Mouse (Mus musculus) MEL (cell line): ENCODE results near the gene Gm6592. TPM values are rescaled to one million over a fixed set of nuclear protein-coding genes. Genes with fewer than 3 reads are reported as not detected.

ENCODE experiments used
- DNase-seq: peaks from one replicate; pipeline ENCODE4 v3.0.0; 2011; ENCODE audit warnings: low read depth, low spot score
- H3K27ac ChIP-seq: 2 replicates; pipeline ENCODE4 v1.5.1; 2012; ENCODE audit warnings: low read depth, mild to moderate bottlenecking, control low read depth, low read length, moderate library complexity; ENCODE audit not compliant: control insufficient read depth
- H3K27me3 ChIP-seq, 2 experiments: fragments of 150-350 bp in 1 of 2; sonication (generic) in 1 of 2; 2 replicates each; pipeline ENCODE4 v1.6.1; 2012; ENCODE audit warnings: low read length in 2 of 2, mild to moderate bottlenecking in 2 of 2, improper control_type of control experiment in 1 of 2, moderate library complexity in 1 of 2; ENCODE audit not compliant: insufficient read depth in 2 of 2, control insufficient read depth in 1 of 2
- H3K36me3 ChIP-seq, 2 experiments: 2 replicates each; pipeline ENCODE4 v1.6.1; 2012 to 2014; ENCODE audit warnings: low read length in 2 of 2, improper control_type of control experiment in 1 of 2, inconsistent platforms in 1 of 2, mild to moderate bottlenecking in 1 of 2; ENCODE audit not compliant: insufficient read depth in 2 of 2, control insufficient read depth in 1 of 2
- H3K4me1 ChIP-seq, 2 experiments: fragments of 150-350 bp in 1 of 2; sonication (generic) in 1 of 2; 2 replicates each; pipeline ENCODE4 v1.6.1; 2012; ENCODE audit warnings: low read length in 2 of 2, improper control_type of control experiment in 1 of 2, mild to moderate bottlenecking in 1 of 2; ENCODE audit not compliant: insufficient read depth in 2 of 2, control insufficient read depth in 1 of 2
- H3K4me3 ChIP-seq, 2 experiments: fragments of 150-350 bp in 1 of 2; sonication (generic) in 1 of 2; 2 replicates each; pipeline ENCODE4 v1.5.1; 2012; ENCODE audit warnings: low read depth in 2 of 2, low read length in 2 of 2, mild to moderate bottlenecking in 2 of 2, moderate library complexity in 2 of 2, control low read depth in 1 of 2, improper control_type of control experiment in 1 of 2; ENCODE audit not compliant: control insufficient read depth in 1 of 2, insufficient read depth in 1 of 2
- H3K79me2 ChIP-seq: 2 replicates; pipeline ENCODE4 v1.6.1; 2012; ENCODE audit warnings: mild to moderate bottlenecking, low read length, moderate library complexity; ENCODE audit not compliant: control insufficient read depth, poor library complexity, insufficient read depth
- H3K9ac ChIP-seq: 2 replicates; pipeline ENCODE4 v1.6.1; 2012; ENCODE audit warnings: low read depth, mild to moderate bottlenecking, control low read depth, low read length, moderate library complexity; ENCODE audit not compliant: control insufficient read depth, poor library complexity, severe bottlenecking
- H3K9me3 ChIP-seq: fragments of 150-350 bp; sonication (generic); replicated peaks from 2 replicates; pipeline ENCODE4 v1.6.1; 2012; ENCODE audit warnings: mild to moderate bottlenecking, low read length, improper control_type of control experiment, moderate library complexity; ENCODE audit not compliant: insufficient read depth
- EP300 ChIP-seq, 2 experiments: IDR thresholded peaks; 2 replicates each; pipeline ENCODE4 v1.6.1; 2011; ENCODE audit warnings: improper control_type of control experiment in 2 of 2, low read length in 2 of 2, low read depth in 1 of 2, mild to moderate bottlenecking in 1 of 2
- ETS1 ChIP-seq: IDR thresholded peaks from 2 replicates; pipeline ENCODE4 v1.6.1; 2012; ENCODE audit warnings: low read depth, mild to moderate bottlenecking, inconsistent platforms, low read length, improper control_type of control experiment, moderate library complexity
- GABPA ChIP-seq: IDR thresholded peaks from 2 replicates; pipeline ENCODE4 v1.6.1; 2012; ENCODE audit warnings: low read depth, mild to moderate bottlenecking, inconsistent platforms, low read length, improper control_type of control experiment, moderate library complexity
- GATA1 ChIP-seq: IDR thresholded peaks from 2 replicates; pipeline ENCODE4 v1.6.1; 2011; ENCODE audit warnings: low read depth, low read length, improper control_type of control experiment
- JUND ChIP-seq: IDR thresholded peaks from 2 replicates; pipeline ENCODE4 v1.6.1; 2011; ENCODE audit warnings: low read depth, mild to moderate bottlenecking, improper control_type of control experiment, low read length
- KAT2A ChIP-seq: conservative IDR thresholded peaks from 2 replicates; pipeline ENCODE4 v1.6.1; 2012; ENCODE audit warnings: low read depth, low read length, improper control_type of control experiment, inconsistent platforms
- MAX ChIP-seq: IDR thresholded peaks from 2 replicates; pipeline ENCODE4 v1.6.1; 2011; ENCODE audit warnings: low read length, improper control_type of control experiment
- MAZ ChIP-seq: IDR thresholded peaks from 2 replicates; pipeline ENCODE4 v1.6.1; 2012; ENCODE audit warnings: low read depth, mild to moderate bottlenecking, inconsistent platforms, low read length, improper control_type of control experiment
- MEF2A ChIP-seq: IDR thresholded peaks from 2 replicates; pipeline ENCODE4 v1.6.1; 2014; ENCODE audit warnings: low read depth, mild to moderate bottlenecking, inconsistent platforms, low read length, improper control_type of control experiment; ENCODE audit not compliant: poor library complexity, insufficient replicate concordance, severe bottlenecking; ENCODE audit errors: extremely low read depth
- MYB ChIP-seq: IDR thresholded peaks from 2 replicates; pipeline ENCODE4 v1.6.1; 2011; ENCODE audit warnings: mild to moderate bottlenecking, low read depth, low read length, improper control_type of control experiment
- POLR2A ChIP-seq, 2 experiments: IDR thresholded peaks; 2 replicates each; pipeline ENCODE4 v1.6.1; 2011 to 2012; ENCODE audit warnings: low read length in 2 of 2, mild to moderate bottlenecking in 2 of 2, control low read depth in 1 of 2, improper control_type of control experiment in 1 of 2, low read depth in 1 of 2, moderate library complexity in 1 of 2; ENCODE audit not compliant: control insufficient read depth in 1 of 2, insufficient read depth in 1 of 2, poor library complexity in 1 of 2
- RCOR1 ChIP-seq: IDR thresholded peaks from 2 replicates; pipeline ENCODE4 v1.6.1; 2012; ENCODE audit warnings: low read depth, mild to moderate bottlenecking, inconsistent platforms, low read length, improper control_type of control experiment
- TBP ChIP-seq: IDR thresholded peaks from 2 replicates; pipeline ENCODE4 v1.8.0; 2011; ENCODE audit warnings: low read depth, low read length, improper control_type of control experiment
- TCF12 ChIP-seq: IDR thresholded peaks from 2 replicates; pipeline ENCODE4 v1.6.1; 2014; ENCODE audit warnings: low read depth, mild to moderate bottlenecking, inconsistent platforms, low read length, improper control_type of control experiment, moderate library complexity
- UBTF ChIP-seq: IDR thresholded peaks from 2 replicates; pipeline ENCODE4 v1.6.1; 2012; ENCODE audit warnings: low read depth, mild to moderate bottlenecking, inconsistent platforms, low read length, improper control_type of control experiment, moderate library complexity, borderline replicate concordance; ENCODE audit not compliant: insufficient read depth
- USF2 ChIP-seq, 2 experiments: IDR thresholded peaks; 2 replicates each; pipeline ENCODE4 v1.6.1; 2011 to 2012; ENCODE audit warnings: improper control_type of control experiment in 2 of 2, low read length in 2 of 2, borderline replicate concordance in 1 of 2, inconsistent platforms in 1 of 2, low read depth in 1 of 2, mild to moderate bottlenecking in 1 of 2; ENCODE audit not compliant: insufficient read depth in 1 of 2
- ZC3H11A ChIP-seq: IDR thresholded peaks from 2 replicates; pipeline ENCODE4 v1.6.1; 2012; ENCODE audit warnings: low read depth, mild to moderate bottlenecking, inconsistent platforms, low read length, improper control_type of control experiment
- polyA plus RNA-seq, 2 experiments: library from polyadenylated mRNA; stranded (reverse) in 1 of 2; unstranded in 1 of 2; fragments of >175 nt in 1 of 2; fragments of >200 nt in 1 of 2; gene quantifications; 2 replicates each; pipeline versions ENCODE4 v1.2.1 to v1.2.4; 2012; ENCODE audit warnings: low replicate concordance in 2 of 2, low read depth in 1 of 2; ENCODE audit not compliant: insufficient read length in 2 of 2, insufficient read depth in 1 of 2, missing spikeins in 1 of 2
- total RNA-seq: library from RNA; depleted of rRNA; stranded (reverse); fragments of 300-350 nt; gene quantifications from 2 replicates; pipeline ENCODE4 v1.2.3, GENCODE M21; 2012

Gm6592 gene
- total and polyA plus RNA-seq, 3 experiments = not detected

DNA sequence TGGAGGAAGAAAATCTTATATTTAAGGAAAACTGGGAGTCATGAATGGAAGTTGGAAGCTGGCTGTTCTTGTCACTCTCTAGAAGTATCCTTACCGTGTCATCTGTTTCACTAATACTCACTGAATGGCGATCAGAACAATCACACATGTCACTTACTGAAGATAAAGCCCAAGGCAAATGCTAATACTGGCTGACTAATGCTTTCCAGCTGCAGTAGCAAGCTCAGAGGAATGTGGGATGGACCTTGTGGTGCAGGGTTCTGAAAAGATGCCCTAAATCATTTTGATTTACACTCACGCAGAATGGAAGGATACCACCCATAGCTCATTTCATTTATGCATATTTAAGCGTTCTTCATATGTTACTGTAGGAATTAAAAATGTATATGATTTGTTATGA lies 40.5 kb downstream of the Gm6592 start:
- no peak for DNase-seq
- H3K9me3 ChIP-seq = no peaks in the 10 kb centered on the region
- H3K9ac ChIP-seq = no peak overlapping the region
- no peaks in the 10 kb centered on the region for H3K79me2 ChIP-seq
- H3K27me3 ChIP-seq = no peaks in the 10 kb centered on the region
- no peaks in the 10 kb centered on the region for H3K36me3 ChIP-seq
- no peaks in the 10 kb centered on the region for H3K4me1 ChIP-seq
- no peak for TF ChIP-seq TCF12
- no peak for TF ChIP-seq JUND
- TF ChIP-seq MYB = no peak
- H3K4me3 ChIP-seq = no peak overlapping the region
- H3K27ac ChIP-seq = no peak overlapping the region

GRCm38 (mm10) chrX:8891975-8892342 lies 48.2 kb downstream of the Gm6592 start:
- no peak for DNase-seq
- TF ChIP-seq USF2 (IDR thresholded peaks at IDR 0.05; ENCODE audit: borderline replicate concordance in 1 of 2, insufficient read depth in 1 of 2, low read depth in 1 of 2, low read length in 2 of 2) (no peak), MEF2A (no peak), GATA1 (no peak), TBP (no peak), JUND (no peak), MAZ (no peak), ZC3H11A (no peak), MAX (no peak), EP300 (IDR thresholded peaks at IDR 0.05; ENCODE audit: low read depth in 1 of 2, low read length in 2 of 2) (no peak), GABPA (no peak), TCF12 (no peak)
- Histone ChIP-seq H3K79me2 (no peaks in the 10 kb centered on the region), H3K9ac (no peak overlapping the region), H3K36me3 (no peaks in the 10 kb centered on the region), H3K27ac (no peak overlapping the region), H3K4me3 (no peak overlapping the region), H3K9me3 (no peaks in the 10 kb centered on the region), H3K27me3 (no peaks in the 10 kb centered on the region), H3K4me1 (no peaks in the 10 kb centered on the region)

DNA sequence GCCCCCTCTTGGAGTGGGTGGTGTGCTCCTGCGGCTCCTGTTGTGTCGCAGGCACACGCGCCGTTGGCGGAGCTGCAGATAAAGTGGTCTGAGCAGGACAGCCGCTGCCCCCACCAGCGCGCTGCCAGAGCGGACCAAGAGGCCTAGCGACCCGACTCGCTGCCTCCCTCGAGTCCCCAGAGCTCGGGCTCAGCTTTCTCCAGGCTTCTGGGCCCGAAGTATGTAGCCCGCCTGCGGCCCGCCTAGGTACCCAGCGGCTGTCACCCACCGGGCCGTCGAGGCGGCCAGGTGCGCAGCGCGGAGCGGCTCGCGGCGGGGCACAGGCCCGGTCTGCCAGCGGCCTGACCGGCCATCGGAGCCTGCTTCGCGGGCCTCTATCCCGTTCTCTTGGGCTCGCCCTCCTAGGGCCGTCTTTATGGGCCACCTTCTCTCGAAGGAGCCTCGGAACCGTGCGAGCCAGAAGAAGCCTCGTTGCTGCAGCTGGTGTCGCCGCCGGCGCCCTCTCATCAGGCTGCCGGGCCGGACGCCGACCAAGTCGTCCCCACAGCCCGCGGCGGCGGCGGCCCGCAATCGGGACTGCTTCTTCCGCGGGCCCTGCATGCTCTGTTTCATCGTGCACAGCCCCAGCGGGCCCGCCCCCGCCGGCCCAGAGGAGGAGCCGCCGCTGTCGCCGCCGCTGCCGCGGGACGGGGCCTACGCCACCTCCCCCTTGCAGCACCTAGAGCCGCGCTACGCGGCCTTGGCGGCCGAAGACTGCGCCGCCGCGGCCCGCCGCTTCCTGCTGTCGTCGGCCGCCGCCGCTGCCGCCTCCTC lies 48.8 kb downstream of the Gm6592 start, which contains the start of gene B630019K06Rik:
Gene B630019K06Rik, plus strand, starts transcription at position 40 of the 813 bp plus-strand sequence.
- Histone ChIP-seq H3K27ac (no peak within 1 kb of the TSS), H3K9ac (no peak within 1 kb of the TSS), H3K27me3 (no peaks in the 10 kb centered on the region), H3K36me3 (no peaks in the 10 kb centered on the region), H3K4me3 (no peak within 1 kb of the TSS), H3K9me3 (no peaks in the 10 kb centered on the region), H3K4me1 (no peaks in the 10 kb centered on the region), H3K79me2 (no peaks in the 10 kb centered on the region)
- TF ChIP-seq UBTF (no peak), KAT2A (no peak), POLR2A (IDR thresholded peaks at IDR 0.05; ENCODE audit: control insufficient read depth in 1 of 2, insufficient read depth in 1 of 2, low read depth in 1 of 2, low read length in 2 of 2, poor library complexity in 1 of 2) (no peak), RCOR1 (no peak), ETS1 (no peak)
- TF ChIP-seq, all 39 proteins: peak for 0
- no peak for DNase-seq
